Mouse (Mus musculus) midbrain, postnatal 0 days (tissue): ENCODE measurements at regions not wholly inside any gene's neighbourhood (a gene's known extent, or its start where the extent isn't known, plus 50 kb on each side); places are given as distances from the start of the nearest gene placed in this dataset.

Experiments used
- ATAC-seq: fragments of 200-750 bp; cut with Nextera tagmentation; 2 replicates; pipeline ENCODE4 v1.8.0; 2017; ENCODE audit warnings: moderate number of reproducible peaks, mild to moderate bottlenecking, moderate TSS enrichment, moderate library complexity; ENCODE audit not compliant: low FRiP score
- DNase-seq: peaks from one replicate; pipeline ENCODE4 v3.0.0-alpha.2; 2015; ENCODE audit warnings: low spot score
- H3K27ac ChIP-seq: fragments of 300-500 bp; sonication (generic); 2 replicates; pipeline ENCODE4 v1.5.1; 2014; ENCODE audit warnings: low read depth, mild to moderate bottlenecking, low read length, mixed read lengths
- H3K27me3 ChIP-seq: fragments of 300-500 bp; sonication (generic); 2 replicates; pipeline ENCODE4 v1.6.1; 2014; ENCODE audit warnings: low read length, control low read depth, mixed read lengths; ENCODE audit not compliant: insufficient read depth
- H3K36me3 ChIP-seq: fragments of 300-500 bp; sonication (generic); 2 replicates; pipeline ENCODE4 v1.6.1; 2014; ENCODE audit warnings: low read length, control low read depth, mixed read lengths; ENCODE audit not compliant: insufficient read depth
- H3K4me1 ChIP-seq: fragments of 300-500 bp; sonication (generic); 2 replicates; pipeline ENCODE4 v1.6.1; 2014; ENCODE audit warnings: mild to moderate bottlenecking, control low read depth, antibody characterized with exemption, low read length, mixed read lengths; ENCODE audit not compliant: insufficient read depth
- H3K4me2 ChIP-seq: fragments of 300-500 bp; sonication (generic); 2 replicates; pipeline ENCODE4 v1.6.1; 2014; ENCODE audit warnings: low read depth, mild to moderate bottlenecking, low read length, mixed read lengths; ENCODE audit not compliant: poor library complexity, severe bottlenecking
- H3K4me3 ChIP-seq: fragments of 300-500 bp; sonication (generic); 2 replicates; pipeline ENCODE4 v1.5.1; 2014; ENCODE audit warnings: low read depth, mild to moderate bottlenecking, low read length, moderate library complexity
- H3K9ac ChIP-seq: fragments of 300-500 bp; sonication (generic); replicated peaks from 2 replicates; pipeline ENCODE4 v1.6.1; 2014; ENCODE audit warnings: mild to moderate bottlenecking, low read length, moderate library complexity, mixed read lengths; ENCODE audit not compliant: poor library complexity, severe bottlenecking
- H3K9me3 ChIP-seq: fragments of 300-500 bp; sonication (generic); 2 replicates; pipeline ENCODE4 v1.6.1; 2016; ENCODE audit warnings: low read length, control low read depth
- CTCF ChIP-seq: IDR thresholded peaks from 2 replicates; pipeline ENCODE4 v1.5.1; 2016; ENCODE audit warnings: antibody characterized with exemption, mild to moderate bottlenecking
- WGBS: fragments of 180-500 bp; shearing (Covaris S2); extraction: QIAGEN DNeasy Blood & Tissue Kit; methylation state at CpG from one replicate; pipeline ENCODE4 v1.1.7; 2014; 5-methylcytosine and 5-hydroxymethylcytosine counted together

DNA sequence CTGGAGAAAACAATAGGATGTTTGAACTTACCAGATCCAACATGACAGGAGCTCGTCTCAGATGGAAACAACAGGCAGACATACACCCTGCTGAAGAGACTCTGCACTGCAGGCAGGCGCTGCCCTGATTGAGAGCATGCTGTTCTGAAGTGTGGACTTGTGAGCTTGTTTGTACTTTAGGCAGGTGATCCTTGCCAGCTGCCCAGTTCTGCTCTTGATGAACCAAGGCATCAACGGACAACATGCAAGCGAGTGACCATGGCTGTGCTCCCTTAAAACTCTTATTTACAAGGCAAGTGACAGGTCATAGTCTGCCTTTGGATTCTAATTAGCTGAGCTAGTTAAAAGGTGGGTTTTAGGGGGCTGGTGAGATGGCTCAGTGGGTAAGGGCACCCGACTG is 109.3 kb downstream of the Sall1 start:
- TF ChIP-seq CTCF = no peak
- WGBS = 96% methylated on average over 5 of the region's 5 CpGs

DNA sequence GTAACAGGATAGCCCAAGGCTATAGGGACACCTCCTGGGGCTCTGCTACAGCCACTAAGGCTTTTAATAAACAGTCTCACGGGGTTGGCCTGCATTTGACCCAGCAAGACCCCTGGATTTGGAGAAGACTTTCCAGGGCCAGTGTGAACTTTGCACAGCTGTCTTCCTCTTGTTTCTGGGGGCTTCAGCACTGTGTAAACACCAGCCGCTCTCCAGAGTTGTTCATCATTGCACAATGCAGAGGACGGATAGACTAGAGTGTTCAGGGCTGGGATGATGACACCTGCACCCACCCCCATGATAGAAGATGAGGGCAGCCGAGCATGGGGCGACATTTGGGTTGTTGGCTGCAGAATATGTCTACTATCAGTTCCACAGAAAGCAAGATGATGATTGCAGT is 112.9 kb downstream of the Sall1 start:
- 88% methylated on average over 5 of the region's 5 CpGs for WGBS
- no peak for ATAC-seq

More for the DNA sequence above, 109.3 kb downstream of the Sall1 start:
- 0 out of 2 replicates have a peak, but pooled peaks cover 4% of the 10 kb centered on the region for H3K4me1 ChIP-seq
- no peak for DNase-seq
- no peak overlapping the region for H3K4me2 ChIP-seq
- no peak overlapping the region for H3K9ac ChIP-seq
- H3K4me3 ChIP-seq = no peak overlapping the region
- H3K9me3 ChIP-seq = no peaks in the 10 kb centered on the region
- no peak for ATAC-seq
- no peaks in the 10 kb centered on the region for H3K36me3 ChIP-seq
- no peak overlapping the region for H3K27ac ChIP-seq
- no peaks in the 10 kb centered on the region for H3K27me3 ChIP-seq

DNA sequence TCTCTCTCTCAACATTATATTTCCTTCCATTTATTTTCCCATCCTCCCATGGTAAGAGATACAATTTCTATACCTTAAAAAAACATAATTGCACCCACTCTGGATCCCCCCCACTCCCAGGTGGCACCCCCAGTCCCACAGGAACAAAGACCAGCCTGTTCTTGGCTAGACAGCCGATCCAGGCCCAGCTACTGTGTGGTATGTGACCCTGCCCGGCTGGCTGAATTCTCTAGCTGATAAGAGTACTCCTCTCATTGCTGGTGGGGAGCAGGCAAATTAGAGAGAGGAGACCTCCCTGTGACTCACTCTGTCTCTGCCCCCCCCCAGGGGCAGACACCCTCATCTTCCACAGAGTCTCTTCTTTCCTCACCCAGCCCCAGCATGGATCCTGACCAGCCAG is 113.6 kb downstream of the Sall1 start:
- Histone ChIP-seq H3K4me3 (no peak overlapping the region), H3K27me3 (no peaks in the 10 kb centered on the region), H3K36me3 (no peaks in the 10 kb centered on the region), H3K27ac (no peak overlapping the region), H3K9ac (no peak overlapping the region), H3K9me3 (no peaks in the 10 kb centered on the region), H3K4me2 (no peak overlapping the region), H3K4me1 (no peaks in the 10 kb centered on the region)
- DNase-seq (no peak), ATAC-seq (no peak)
- WGBS = 73% methylated on average over 2 of the region's 2 CpGs
- TF ChIP-seq CTCF = no peak

More for the DNA sequence above, 112.9 kb downstream of the Sall1 start:
- no peaks in the 10 kb centered on the region for H3K9me3 ChIP-seq
- 0 out of 2 replicates have a peak, but pooled peaks cover under 1% of the 10 kb centered on the region for H3K4me1 ChIP-seq
- H3K9ac ChIP-seq = no peak overlapping the region
- no peak overlapping the region for H3K4me2 ChIP-seq
- no peaks in the 10 kb centered on the region for H3K36me3 ChIP-seq
- no peak overlapping the region for H3K27ac ChIP-seq
- no peaks in the 10 kb centered on the region for H3K27me3 ChIP-seq
- DNase-seq = no peak
- no peak overlapping the region for H3K4me3 ChIP-seq
- TF ChIP-seq CTCF = no peak

DNA sequence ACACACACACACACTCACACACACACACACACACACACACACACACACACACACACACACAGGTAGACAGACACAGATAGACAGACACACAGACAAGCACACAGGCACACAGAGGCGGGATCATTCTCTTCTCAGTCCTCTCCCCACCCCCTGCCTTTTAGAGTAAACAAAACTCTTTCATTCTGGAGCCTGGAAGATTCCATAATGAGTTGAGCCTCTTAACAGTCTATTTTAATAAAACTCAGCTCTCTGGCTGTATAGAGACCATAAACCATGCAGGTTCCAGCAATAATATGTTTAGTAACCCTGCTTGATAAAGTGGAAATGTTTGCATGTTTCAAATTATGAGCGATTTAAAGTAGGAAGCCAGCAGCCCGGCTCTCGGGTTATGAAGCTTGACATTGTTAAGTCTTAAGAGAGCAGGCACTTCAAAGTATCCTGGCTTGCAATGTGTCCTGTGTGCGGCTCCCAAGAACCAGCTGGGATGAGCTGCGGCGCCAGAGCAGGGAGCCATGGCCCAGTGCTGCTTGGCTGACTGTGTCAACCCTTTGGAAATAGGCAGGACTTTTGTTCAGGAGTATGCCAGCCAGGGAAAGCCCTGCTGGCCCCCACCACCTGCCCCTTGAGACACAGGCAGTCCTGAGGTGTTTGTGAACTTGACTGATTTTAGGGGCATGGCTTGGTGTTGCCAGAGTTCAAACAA is 115.1 kb downstream of the Sall1 start:
- H3K9me3 ChIP-seq = no peaks in the 10 kb centered on the region
- no peak for TF ChIP-seq CTCF
- DNase-seq (no peak), ATAC-seq (no peak)
- H3K4me1 ChIP-seq = no peaks in the 10 kb centered on the region
- no peak overlapping the region for H3K4me3 ChIP-seq
- H3K36me3 ChIP-seq = no peaks in the 10 kb centered on the region
- H3K27me3 ChIP-seq = no peaks in the 10 kb centered on the region
- H3K9ac ChIP-seq = no peak overlapping the region
- WGBS = 32% methylated on average over 7 of the region's 7 CpGs
- no peak overlapping the region for H3K27ac ChIP-seq
- no peak overlapping the region for H3K4me2 ChIP-seq

DNA sequence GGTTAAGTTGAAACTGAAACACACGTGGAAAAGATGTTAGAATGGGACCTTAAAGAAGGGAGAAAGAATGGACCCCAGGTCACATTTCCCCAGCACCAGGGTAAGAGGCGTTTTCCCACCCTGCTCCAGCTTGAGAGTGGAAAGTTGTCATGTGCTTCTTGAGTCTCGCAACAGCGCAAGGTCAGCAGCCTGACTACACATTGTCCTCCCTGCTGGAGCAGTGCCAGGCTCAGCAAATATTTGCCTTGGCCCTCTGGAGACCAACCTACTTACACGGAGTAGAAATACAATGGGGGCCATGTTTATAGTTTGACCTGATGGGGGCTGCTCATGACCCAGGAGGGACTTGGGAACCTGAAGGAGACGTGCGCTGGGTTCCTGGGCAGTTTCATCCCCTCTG is 121.1 kb downstream of the Sall1 start:
- no peak for TF ChIP-seq CTCF
- ATAC-seq = no peak
- H3K36me3 ChIP-seq = no peaks in the 10 kb centered on the region
- H3K9ac ChIP-seq = no peak overlapping the region
- H3K4me1 ChIP-seq = no peaks in the 10 kb centered on the region
- no peak overlapping the region for H3K4me3 ChIP-seq
- WGBS = 72% methylated on average over 7 of the region's 7 CpGs
- DNase-seq = no peak
- no peak overlapping the region for H3K27ac ChIP-seq
- 0 out of 2 replicates have a peak, but pooled peaks cover 5% of the 10 kb centered on the region for H3K9me3 ChIP-seq
- H3K4me2 ChIP-seq = no peak overlapping the region
- H3K27me3 ChIP-seq = no peaks in the 10 kb centered on the region

DNA sequence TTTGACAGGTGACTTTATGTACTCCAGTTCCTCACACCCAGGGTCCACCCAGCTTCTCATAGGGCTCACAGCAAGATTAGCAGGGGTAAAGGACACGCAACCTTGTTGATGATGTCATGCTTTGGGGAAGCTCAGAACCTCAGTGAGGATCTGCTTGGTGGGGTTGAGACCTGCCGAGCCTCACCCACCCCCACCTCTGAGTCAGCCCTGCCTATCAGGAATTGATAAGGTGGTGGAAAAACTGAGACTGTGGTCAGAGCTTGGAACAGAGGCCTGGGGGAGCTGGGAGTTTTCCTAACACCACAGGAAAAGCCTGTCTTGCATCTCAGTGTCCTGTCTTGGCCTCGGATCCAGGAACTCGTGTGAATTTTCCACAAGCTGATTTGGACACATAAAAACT is 122.0 kb downstream of the Sall1 start:
- no peak for ATAC-seq
- WGBS = 87% methylated on average over 4 of the region's 4 CpGs

More for the DNA sequence above, 122.0 kb downstream of the Sall1 start:
- Histone ChIP-seq H3K4me1 (no peaks in the 10 kb centered on the region), H3K4me2 (no peak overlapping the region), H3K4me3 (no peak overlapping the region), H3K27ac (no peak overlapping the region), H3K9ac (no peak overlapping the region), H3K36me3 (no peaks in the 10 kb centered on the region), H3K9me3 (0 out of 2 replicates have a peak, but pooled peaks cover 5% of the 10 kb centered on the region), H3K27me3 (no peaks in the 10 kb centered on the region)
- DNase-seq = no peak
- no peak for TF ChIP-seq CTCF
